Mouse (Mus musculus) MEL (cell line): ENCODE data around the gene Gm20605. TPM values are rescaled to one million over a fixed set of nuclear protein-coding genes. Genes with fewer than 3 reads are reported as not detected.

Source experiments
- DNase-seq: peaks from one replicate; pipeline ENCODE4 v3.0.0; 2011; ENCODE audit warnings: low read depth, low spot score
- H3K27ac ChIP-seq: 2 replicates; pipeline ENCODE4 v1.5.1; 2012; ENCODE audit warnings: low read depth, mild to moderate bottlenecking, control low read depth, low read length, moderate library complexity; ENCODE audit not compliant: control insufficient read depth
- H3K27me3 ChIP-seq, 2 experiments: fragments of 150-350 bp in 1 of 2; sonication (generic) in 1 of 2; 2 replicates each; pipeline ENCODE4 v1.6.1; 2012; ENCODE audit warnings: low read length in 2 of 2, mild to moderate bottlenecking in 2 of 2, improper control_type of control experiment in 1 of 2, moderate library complexity in 1 of 2; ENCODE audit not compliant: insufficient read depth in 2 of 2, control insufficient read depth in 1 of 2
- H3K36me3 ChIP-seq, 2 experiments: 2 replicates each; pipeline ENCODE4 v1.6.1; 2012 to 2014; ENCODE audit warnings: low read length in 2 of 2, improper control_type of control experiment in 1 of 2, inconsistent platforms in 1 of 2, mild to moderate bottlenecking in 1 of 2; ENCODE audit not compliant: insufficient read depth in 2 of 2, control insufficient read depth in 1 of 2
- H3K4me1 ChIP-seq, 2 experiments: fragments of 150-350 bp in 1 of 2; sonication (generic) in 1 of 2; 2 replicates each; pipeline ENCODE4 v1.6.1; 2012; ENCODE audit warnings: low read length in 2 of 2, improper control_type of control experiment in 1 of 2, mild to moderate bottlenecking in 1 of 2; ENCODE audit not compliant: insufficient read depth in 2 of 2, control insufficient read depth in 1 of 2
- H3K4me3 ChIP-seq, 2 experiments: fragments of 150-350 bp in 1 of 2; sonication (generic) in 1 of 2; 2 replicates each; pipeline ENCODE4 v1.5.1; 2012; ENCODE audit warnings: low read depth in 2 of 2, low read length in 2 of 2, mild to moderate bottlenecking in 2 of 2, moderate library complexity in 2 of 2, control low read depth in 1 of 2, improper control_type of control experiment in 1 of 2; ENCODE audit not compliant: control insufficient read depth in 1 of 2, insufficient read depth in 1 of 2
- H3K79me2 ChIP-seq: 2 replicates; pipeline ENCODE4 v1.6.1; 2012; ENCODE audit warnings: mild to moderate bottlenecking, low read length, moderate library complexity; ENCODE audit not compliant: control insufficient read depth, poor library complexity, insufficient read depth
- H3K9ac ChIP-seq: 2 replicates; pipeline ENCODE4 v1.6.1; 2012; ENCODE audit warnings: low read depth, mild to moderate bottlenecking, control low read depth, low read length, moderate library complexity; ENCODE audit not compliant: control insufficient read depth, poor library complexity, severe bottlenecking
- H3K9me3 ChIP-seq: fragments of 150-350 bp; sonication (generic); replicated peaks from 2 replicates; pipeline ENCODE4 v1.6.1; 2012; ENCODE audit warnings: mild to moderate bottlenecking, low read length, improper control_type of control experiment, moderate library complexity; ENCODE audit not compliant: insufficient read depth
- BHLHE40 ChIP-seq: IDR thresholded peaks from 2 replicates; pipeline ENCODE4 v1.6.1; 2012; ENCODE audit warnings: low read depth, mild to moderate bottlenecking, inconsistent platforms, low read length, improper control_type of control experiment, borderline replicate concordance
- CHD1 ChIP-seq: IDR thresholded peaks from 2 replicates; pipeline ENCODE4 v1.6.1; 2012; ENCODE audit warnings: low read depth, mild to moderate bottlenecking, inconsistent platforms, low read length, improper control_type of control experiment
- CTCF ChIP-seq, 3 experiments: IDR thresholded peaks in 2 of 3; conservative IDR thresholded peaks in 1 of 3; 2 replicates each; pipeline ENCODE4 v1.5.1; 2011 to 2012; ENCODE audit warnings: low read length in 3 of 3, low read depth in 2 of 3, mild to moderate bottlenecking in 2 of 3, improper control_type of control experiment in 1 of 3, inconsistent platforms in 1 of 3, mixed read lengths in 1 of 3, moderate library complexity in 1 of 3; ENCODE audit not compliant: control insufficient read depth in 1 of 3, insufficient read depth in 1 of 3, poor library complexity in 1 of 3, severe bottlenecking in 1 of 3
- ELF1 ChIP-seq: IDR thresholded peaks from 2 replicates; pipeline ENCODE4 v1.6.1; 2014; ENCODE audit warnings: low read depth, mild to moderate bottlenecking, inconsistent platforms, low read length, improper control_type of control experiment, moderate library complexity
- EP300 ChIP-seq, 2 experiments: IDR thresholded peaks; 2 replicates each; pipeline ENCODE4 v1.6.1; 2011; ENCODE audit warnings: improper control_type of control experiment in 2 of 2, low read length in 2 of 2, low read depth in 1 of 2, mild to moderate bottlenecking in 1 of 2
- ETS1 ChIP-seq: IDR thresholded peaks from 2 replicates; pipeline ENCODE4 v1.6.1; 2012; ENCODE audit warnings: low read depth, mild to moderate bottlenecking, inconsistent platforms, low read length, improper control_type of control experiment, moderate library complexity
- GABPA ChIP-seq: IDR thresholded peaks from 2 replicates; pipeline ENCODE4 v1.6.1; 2012; ENCODE audit warnings: low read depth, mild to moderate bottlenecking, inconsistent platforms, low read length, improper control_type of control experiment, moderate library complexity
- JUND ChIP-seq: IDR thresholded peaks from 2 replicates; pipeline ENCODE4 v1.6.1; 2011; ENCODE audit warnings: low read depth, mild to moderate bottlenecking, improper control_type of control experiment, low read length
- KAT2A ChIP-seq: conservative IDR thresholded peaks from 2 replicates; pipeline ENCODE4 v1.6.1; 2012; ENCODE audit warnings: low read depth, low read length, improper control_type of control experiment, inconsistent platforms
- MAZ ChIP-seq: IDR thresholded peaks from 2 replicates; pipeline ENCODE4 v1.6.1; 2012; ENCODE audit warnings: low read depth, mild to moderate bottlenecking, inconsistent platforms, low read length, improper control_type of control experiment
- MYB ChIP-seq: IDR thresholded peaks from 2 replicates; pipeline ENCODE4 v1.6.1; 2011; ENCODE audit warnings: mild to moderate bottlenecking, low read depth, low read length, improper control_type of control experiment
- MYC ChIP-seq: IDR thresholded peaks from 2 replicates; pipeline ENCODE4 v1.6.1; 2011; ENCODE audit warnings: low read depth, mild to moderate bottlenecking, low read length, improper control_type of control experiment, moderate library complexity
- POLR2AphosphoS2 ChIP-seq: IDR thresholded peaks from 2 replicates; pipeline ENCODE4 v1.6.1; 2011; ENCODE audit warnings: low read length, improper control_type of control experiment
- RAD21 ChIP-seq: IDR thresholded peaks from 2 replicates; pipeline ENCODE4 v1.6.1; 2011; ENCODE audit warnings: mild to moderate bottlenecking, low read depth, low read length, improper control_type of control experiment
- RCOR1 ChIP-seq: IDR thresholded peaks from 2 replicates; pipeline ENCODE4 v1.6.1; 2012; ENCODE audit warnings: low read depth, mild to moderate bottlenecking, inconsistent platforms, low read length, improper control_type of control experiment
- SMC3 ChIP-seq: IDR thresholded peaks from 2 replicates; pipeline ENCODE4 v1.6.1; 2011; ENCODE audit warnings: low read depth, low read length, improper control_type of control experiment
- TAL1 ChIP-seq: IDR thresholded peaks from 2 replicates; pipeline ENCODE4 v1.6.1; 2012; ENCODE audit warnings: mild to moderate bottlenecking, inconsistent platforms, low read length, moderate library complexity, mixed read lengths
- TBP ChIP-seq: IDR thresholded peaks from 2 replicates; pipeline ENCODE4 v1.8.0; 2011; ENCODE audit warnings: low read depth, low read length, improper control_type of control experiment
- UBTF ChIP-seq: IDR thresholded peaks from 2 replicates; pipeline ENCODE4 v1.6.1; 2012; ENCODE audit warnings: low read depth, mild to moderate bottlenecking, inconsistent platforms, low read length, improper control_type of control experiment, moderate library complexity, borderline replicate concordance; ENCODE audit not compliant: insufficient read depth
- USF1 ChIP-seq: IDR thresholded peaks from 2 replicates; pipeline ENCODE4 v1.6.1; 2014; ENCODE audit warnings: low read depth, mild to moderate bottlenecking, inconsistent platforms, low read length, improper control_type of control experiment, moderate library complexity
- ZC3H11A ChIP-seq: IDR thresholded peaks from 2 replicates; pipeline ENCODE4 v1.6.1; 2012; ENCODE audit warnings: low read depth, mild to moderate bottlenecking, inconsistent platforms, low read length, improper control_type of control experiment
- ZKSCAN1 ChIP-seq: IDR thresholded peaks from 2 replicates; pipeline ENCODE4 v1.6.1; 2012; ENCODE audit warnings: low read depth, mild to moderate bottlenecking, inconsistent platforms, low read length, improper control_type of control experiment, moderate library complexity
- ZNF384 ChIP-seq: IDR thresholded peaks from 2 replicates; pipeline ENCODE4 v1.6.1; 2012; ENCODE audit warnings: low read depth, mild to moderate bottlenecking, inconsistent platforms, low read length, improper control_type of control experiment
- polyA plus RNA-seq, 2 experiments: library from polyadenylated mRNA; stranded (reverse) in 1 of 2; unstranded in 1 of 2; fragments of >175 nt in 1 of 2; fragments of >200 nt in 1 of 2; gene quantifications; 2 replicates each; pipeline versions ENCODE4 v1.2.1 to v1.2.4; 2012; ENCODE audit warnings: low replicate concordance in 2 of 2, low read depth in 1 of 2; ENCODE audit not compliant: insufficient read length in 2 of 2, insufficient read depth in 1 of 2, missing spikeins in 1 of 2
- total RNA-seq: library from RNA; depleted of rRNA; stranded (reverse); fragments of 300-350 nt; gene quantifications from 2 replicates; pipeline ENCODE4 v1.2.3, GENCODE M21; 2012

Gm20605 gene
- total and polyA plus RNA-seq, 3 experiments = 2.5 to 12.7 TPM; not detected in 1

DNA sequence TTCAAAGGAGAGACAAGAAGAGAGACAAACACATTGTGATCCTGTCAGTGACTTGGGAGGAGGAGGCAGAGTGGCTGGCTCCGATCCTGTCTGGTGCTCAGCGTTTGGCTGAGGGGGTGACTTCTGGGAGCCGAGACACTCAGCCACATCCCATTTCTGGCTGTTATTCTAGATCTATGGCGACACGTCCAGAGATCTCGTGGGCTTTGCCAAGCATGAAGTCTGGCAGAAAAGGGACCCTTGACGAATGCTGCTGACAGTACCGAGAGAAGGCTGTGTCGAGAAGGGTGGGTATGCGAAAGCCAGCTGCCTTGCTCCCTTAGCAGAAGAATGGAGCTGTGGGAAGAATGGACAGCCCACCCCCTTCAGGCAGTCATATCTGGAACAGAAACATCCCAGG, 40.0 kb downstream of the Gm20605 start:
- H3K36me3 ChIP-seq = peaks cover 15 to 17% of the 10 kb centered on the region in 2 experiments
- H3K27ac ChIP-seq = no peak overlapping the region

DNA sequence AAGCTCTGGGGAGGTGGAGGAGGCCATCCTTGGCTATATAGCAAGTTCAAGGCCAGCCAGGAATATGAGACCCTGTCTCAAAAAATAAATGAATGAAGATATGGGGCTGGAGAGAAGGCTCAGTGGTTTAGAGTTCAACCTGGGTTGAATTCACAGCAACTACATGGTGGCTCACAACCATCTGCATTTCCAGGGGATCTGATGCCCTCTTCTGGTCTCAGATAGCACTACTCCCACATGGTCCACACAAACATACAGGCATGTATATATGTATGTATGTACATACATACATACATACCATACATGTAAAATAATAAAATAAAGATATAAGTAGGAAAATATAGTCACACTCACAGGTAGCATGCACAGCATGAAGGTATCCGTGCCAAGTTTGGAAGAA, 41.3 kb downstream of the Gm20605 start:
- no peak for TF ChIP-seq MYB
- TF ChIP-seq ZC3H11A = 0 out of 2 replicates have a peak, but pooled peaks have one; percentile 8
- TF ChIP-seq GABPA = no peak
- peak; percentile 29 for TF ChIP-seq RAD21
- peak; percentile 42 for TF ChIP-seq SMC3
- TF ChIP-seq CHD1 = no peak
- no peak for TF ChIP-seq USF1
- TF ChIP-seq CTCF (IDR thresholded peaks at IDR 0.05 in 2 of 3, conservative IDR thresholded peaks at IDR 0.05 in 1 of 3; ENCODE audit: control insufficient read depth in 1 of 3, insufficient read depth in 1 of 3, low read depth in 2 of 3, low read length in 3 of 3, poor library complexity in 1 of 3, severe bottlenecking in 1 of 3) = peak; percentile 36 to 51 (median 46)
- TF ChIP-seq JUND = no peak
- peaks cover 10 to 31% of the 10 kb centered on the region in 2 experiments for H3K4me1 ChIP-seq
- no peak overlapping the region for H3K27ac ChIP-seq

More for the DNA sequence above, 40.0 kb downstream of the Gm20605 start:
- H3K79me2 ChIP-seq = peaks cover 13% of the 10 kb centered on the region
- H3K4me3 ChIP-seq = no peak overlapping the region
- no peaks in the 10 kb centered on the region for H3K9me3 ChIP-seq
- H3K4me1 ChIP-seq = peaks cover 10 to 25% of the 10 kb centered on the region in 2 experiments
- TF ChIP-seq ZKSCAN1 (no peak), RAD21 (no peak), ETS1 (no peak), RCOR1 (no peak), EP300 (IDR thresholded peaks at IDR 0.05; ENCODE audit: low read depth in 1 of 2, low read length in 2 of 2) (no peak), CHD1 (no peak), UBTF (no peak), CTCF (IDR thresholded peaks at IDR 0.05 in 2 of 3, conservative IDR thresholded peaks at IDR 0.05 in 1 of 3; ENCODE audit: control insufficient read depth in 1 of 3, insufficient read depth in 1 of 3, low read depth in 2 of 3, low read length in 3 of 3, poor library complexity in 1 of 3, severe bottlenecking in 1 of 3) (no peak), ZNF384 (no peak), BHLHE40 (no peak), MAZ (no peak), ELF1 (no peak), MYC (no peak), KAT2A (no peak), TAL1 (no peak), POLR2AphosphoS2 (no peak), TBP (no peak)
- DNase-seq = no peak
- H3K9ac ChIP-seq = no peak overlapping the region
- H3K27me3 ChIP-seq = no peaks in the 10 kb centered on the region

More for the DNA sequence above, 41.3 kb downstream of the Gm20605 start:
- Histone ChIP-seq H3K4me3 (no peak overlapping the region), H3K9me3 (no peaks in the 10 kb centered on the region), H3K79me2 (peaks cover 21% of the 10 kb centered on the region), H3K27me3 (no peaks in the 10 kb centered on the region), H3K9ac (no peak overlapping the region), H3K36me3 (peaks cover 12 to 21% of the 10 kb centered on the region in 2 experiments)
- DNase-seq = peak; percentile 55
